Mouse (Mus musculus): ENCODE data around the gene Rara.
"Not testable (repeated sequence)": the region's sequence is repeated elsewhere in the genome, so short reads cannot be mapped to it uniquely, and the experiment has no call there.

Rara gene

GRCm38 (mm10) chr11:98927438-98928076, at the start of gene Rara:
Rara (plus strand) TSS chr11:98927818.
- no peak for DNase-seq (ENCODE audit: low spot score in 2 of 2)

GRCm38 (mm10) chr11:98887703-98888102, 39.9 kb upstream of the Rara start:
- DNase-seq (ENCODE audit: low spot score in 2 of 2) = no peak

- DNase-seq (ENCODE audit: low spot score in 2 of 2) = no peak
Observed at GRCm38 (mm10) chr11:98889077-98889476, 38.5 kb upstream of the Rara start.

- DNase-seq (ENCODE audit: low spot score in 2 of 2) = no peak
Observed at GRCm38 (mm10) chr11:98889977-98890376, 37.6 kb upstream of the Rara start.

DNA sequence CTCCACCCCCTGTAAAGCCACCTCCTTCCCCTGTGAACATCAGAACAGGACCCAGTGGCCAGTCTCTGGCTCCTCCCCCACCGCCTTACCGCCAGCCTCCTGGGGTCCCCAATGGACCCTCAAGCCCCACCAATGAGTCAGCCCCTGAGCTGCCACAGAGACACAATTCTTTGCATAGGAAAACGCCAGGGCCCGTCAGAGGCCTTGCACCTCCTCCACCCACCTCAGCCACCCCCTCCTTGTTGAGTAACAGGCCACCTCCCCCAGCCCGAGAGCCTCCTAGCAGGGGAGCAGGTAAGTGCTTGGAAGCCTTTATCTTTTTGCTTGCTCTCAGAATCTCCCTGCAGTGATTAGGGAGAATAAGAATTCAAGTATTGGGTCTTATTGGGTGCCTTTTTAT, 35.2 kb upstream of the Rara start:
- DNase-seq (ENCODE audit: low spot score in 2 of 2) = no peak

- no peak for DNase-seq (ENCODE audit: low spot score in 2 of 2)
Observed at GRCm38 (mm10) chr11:98900529-98901125, 27.0 kb upstream of the Rara start.

GRCm38 (mm10) chr11:98902621-98903245, 24.9 kb upstream of the Rara start:
- DNase-seq (ENCODE audit: low spot score in 2 of 2) = no peak

- no peak for DNase-seq (ENCODE audit: low spot score in 2 of 2)
Observed at GRCm38 (mm10) chr11:98904577-98904976, 23.0 kb upstream of the Rara start.

DNA sequence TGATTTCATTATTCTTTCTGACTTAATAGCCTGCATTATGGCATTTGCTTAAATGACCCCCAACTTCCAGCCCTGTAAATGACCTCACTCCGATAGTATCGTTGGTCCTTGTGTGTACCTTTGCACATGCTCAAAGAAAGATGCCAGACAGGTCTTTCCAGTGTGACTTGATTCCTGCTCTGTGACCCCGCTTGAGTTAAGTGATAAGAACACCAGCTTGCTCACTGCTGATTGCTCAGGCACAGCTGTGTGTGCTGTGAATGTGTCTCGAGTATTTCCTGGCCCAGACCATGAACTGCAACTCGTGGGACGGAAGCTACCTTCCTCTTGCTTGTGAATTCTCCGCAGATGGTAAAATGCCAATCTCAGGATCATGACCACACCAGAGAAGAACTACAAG, 22.6 kb upstream of the Rara start:
- no peak for DNase-seq (ENCODE audit: low spot score in 2 of 2)

GRCm38 (mm10) chr11:98905583-98905982, 22.0 kb upstream of the Rara start:
- DNase-seq (ENCODE audit: low spot score in 2 of 2) = no peak

- no peak for DNase-seq (ENCODE audit: low spot score in 2 of 2)
Observed at GRCm38 (mm10) chr11:98907063-98907436, 20.6 kb upstream of the Rara start.

- peak; percentile 95 for DNase-seq (ENCODE audit: low spot score in 2 of 2)
Observed at GRCm38 (mm10) chr11:98907437-98908173, 20.0 kb upstream of the Rara start, which contains the start of gene Cdc6. Cdc6 (plus strand) TSS chr11:98907801.

- peak in 1 of 2 experiments; percentile 68 for DNase-seq (ENCODE audit: low spot score in 2 of 2)
Observed at GRCm38 (mm10) chr11:98909654-98910053, 18.0 kb upstream of the Rara start.

DNA sequence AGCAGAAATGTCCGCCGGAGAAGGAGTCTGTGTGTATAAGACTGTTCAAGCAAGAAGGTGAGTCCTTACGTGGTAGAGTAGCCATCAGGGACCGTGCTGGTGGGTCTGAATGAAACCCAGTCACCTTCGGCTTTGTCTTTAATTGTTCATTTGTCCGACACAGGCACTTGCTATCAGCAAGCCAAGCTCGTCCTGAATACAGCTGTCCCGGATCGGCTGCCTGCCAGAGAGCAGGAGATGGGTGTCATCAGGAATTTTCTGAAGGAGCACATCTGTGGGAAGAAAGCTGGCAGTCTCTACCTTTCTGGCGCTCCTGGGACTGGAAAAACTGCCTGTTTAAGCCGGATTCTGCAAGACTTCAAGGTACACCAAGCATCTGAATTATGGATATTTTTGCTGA, 17.2 kb upstream of the Rara start:
- DNase-seq (ENCODE audit: low spot score in 2 of 2) = no peak

DNA sequence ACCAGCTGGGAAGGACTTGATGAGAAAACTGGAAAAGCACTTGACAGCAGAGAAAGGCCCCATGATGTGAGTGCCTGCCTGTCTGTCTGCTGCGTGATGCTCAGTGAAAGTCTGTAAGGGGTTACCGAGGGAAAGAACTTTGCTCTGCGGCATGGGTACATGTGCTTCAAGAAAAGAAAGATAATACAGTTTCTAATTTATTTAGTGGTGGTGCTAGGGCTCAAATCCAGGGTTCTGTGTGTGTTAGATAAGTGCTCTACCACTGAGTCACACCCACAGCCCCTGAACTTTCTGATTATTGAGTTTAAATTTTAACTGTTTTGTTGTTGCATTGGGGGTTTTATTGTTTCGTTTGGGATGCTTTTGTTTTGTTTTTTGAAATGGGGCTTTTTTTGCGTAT, 16.1 kb upstream of the Rara start:
- DNase-seq (ENCODE audit: low spot score in 2 of 2) = no peak

- DNase-seq (ENCODE audit: low spot score in 2 of 2) = no peak
Observed at GRCm38 (mm10) chr11:98914196-98914595, 13.4 kb upstream of the Rara start.

GRCm38 (mm10) chr11:98916376-98916775, 11.2 kb upstream of the Rara start:
- not testable (repeated sequence) for DNase-seq (ENCODE audit: low spot score in 2 of 2)

GRCm38 (mm10) chr11:98917428-98918005, 10.1 kb upstream of the Rara start:
- DNase-seq (ENCODE audit: low spot score in 2 of 2) = no peak

- no peak for DNase-seq (ENCODE audit: low spot score in 2 of 2)
Observed at GRCm38 (mm10) chr11:98918231-98918630, 9.4 kb upstream of the Rara start.

DNA sequence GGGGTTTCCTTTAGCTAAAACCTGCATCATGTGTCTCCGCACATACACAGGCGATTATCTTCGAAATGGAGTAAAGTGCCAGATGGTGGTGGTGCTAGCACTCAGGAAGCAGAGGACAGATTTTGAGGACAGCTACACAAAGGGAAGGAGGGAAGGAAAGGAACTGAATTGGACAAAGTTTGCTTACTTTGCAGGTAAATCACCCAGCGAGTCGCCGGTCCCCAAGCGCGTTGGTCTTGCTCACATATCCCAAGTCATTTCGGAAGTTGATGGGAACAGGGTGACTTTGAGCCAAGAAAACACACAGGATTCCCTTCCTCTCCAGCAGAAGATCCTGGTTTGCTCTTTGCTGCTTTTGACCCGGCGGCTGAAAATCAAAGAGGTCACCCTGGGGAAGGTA, 8.6 kb upstream of the Rara start:
- no peak for DNase-seq (ENCODE audit: low spot score in 2 of 2)

DNA sequence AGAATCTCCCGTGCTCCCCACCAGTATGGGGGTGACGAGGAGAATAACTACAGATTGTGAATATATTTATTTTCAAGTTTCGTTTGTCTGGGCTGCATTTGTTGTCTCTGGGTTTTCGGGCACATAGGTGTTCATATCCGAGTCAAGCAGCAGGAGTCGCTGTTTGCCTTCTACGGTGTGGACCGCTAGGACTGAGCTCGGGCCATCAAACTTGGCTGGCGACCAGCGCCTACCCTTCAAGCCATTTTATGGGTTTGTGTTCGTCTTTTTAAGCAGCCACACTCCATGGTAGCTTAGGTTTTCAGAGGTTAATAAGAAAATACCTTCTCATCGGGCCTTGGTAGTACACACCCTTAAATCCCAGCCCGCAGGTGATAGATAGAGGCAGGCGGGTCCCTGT, 5.8 kb upstream of the Rara start:
- DNase-seq (ENCODE audit: low spot score in 2 of 2) = not testable (repeated sequence)

DNA sequence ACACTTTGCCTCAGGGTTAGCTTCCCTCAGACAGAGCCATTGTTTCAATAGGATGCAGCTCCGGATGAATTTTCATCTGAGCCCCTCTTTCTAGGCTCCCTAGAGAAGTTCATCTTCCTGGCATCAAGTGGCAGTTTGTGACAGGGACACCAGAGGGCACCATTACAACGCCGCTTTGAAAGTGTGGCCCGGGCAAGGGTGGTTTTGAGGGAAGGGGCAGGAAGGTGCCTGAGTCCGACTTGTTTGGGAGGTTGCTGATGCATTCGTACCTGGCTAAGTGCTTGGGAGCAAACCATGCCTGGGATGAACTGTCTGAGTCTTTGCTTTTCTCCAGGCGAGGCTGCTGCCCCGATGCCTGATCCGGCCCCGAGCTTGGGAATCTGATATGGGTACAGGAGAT, 5.3 kb upstream of the Rara start:
- not testable (repeated sequence) for DNase-seq (ENCODE audit: low spot score in 2 of 2)
